Mouse (Mus musculus) left cerebral cortex, adult 8-10 months (tissue): ENCODE measurements around the gene Lck. TPM values are rescaled to one million over a fixed set of nuclear protein-coding genes. Genes with fewer than 3 reads are reported as not detected.

ENCODE experiments used
- DNase-seq, 2 experiments: peaks; one replicate each; pipeline ENCODE4 v3.0.0; 2022; ENCODE audit warnings: low spot score in 2 of 2
- total RNA-seq, 4 experiments: library from RNA; stranded (reverse); gene quantifications; 2 replicates each; pipeline ENCODE4 v1.2.4; 2022

Gene Lck
- 1 to 10 TPM; 2.3 to 4.5 (median 3.8) TPM for total RNA-seq

DNA sequence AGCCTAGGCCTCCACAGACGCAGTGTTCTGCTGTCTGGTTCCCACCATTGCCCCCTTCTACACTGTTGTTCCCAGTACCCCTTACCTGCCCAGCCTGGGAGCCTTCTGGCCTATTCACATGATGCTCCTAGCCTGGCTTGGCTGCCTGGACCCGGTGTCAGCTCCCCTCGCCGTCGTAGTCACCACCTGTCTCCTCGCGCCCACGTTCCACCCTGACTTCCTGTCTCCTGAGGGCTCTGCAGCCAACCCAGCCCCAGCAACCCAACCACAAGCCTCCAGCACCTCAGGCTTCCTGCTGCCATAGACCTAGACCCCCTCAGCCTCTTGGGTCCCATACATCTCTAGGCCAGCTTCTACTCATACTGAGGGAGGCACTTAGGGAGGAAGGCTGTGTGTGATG, at the start of gene Lck:
Gene Lck (minus strand): TSS at position 212 of the 400 bp plus-strand sequence.
- no peak for DNase-seq

DNA sequence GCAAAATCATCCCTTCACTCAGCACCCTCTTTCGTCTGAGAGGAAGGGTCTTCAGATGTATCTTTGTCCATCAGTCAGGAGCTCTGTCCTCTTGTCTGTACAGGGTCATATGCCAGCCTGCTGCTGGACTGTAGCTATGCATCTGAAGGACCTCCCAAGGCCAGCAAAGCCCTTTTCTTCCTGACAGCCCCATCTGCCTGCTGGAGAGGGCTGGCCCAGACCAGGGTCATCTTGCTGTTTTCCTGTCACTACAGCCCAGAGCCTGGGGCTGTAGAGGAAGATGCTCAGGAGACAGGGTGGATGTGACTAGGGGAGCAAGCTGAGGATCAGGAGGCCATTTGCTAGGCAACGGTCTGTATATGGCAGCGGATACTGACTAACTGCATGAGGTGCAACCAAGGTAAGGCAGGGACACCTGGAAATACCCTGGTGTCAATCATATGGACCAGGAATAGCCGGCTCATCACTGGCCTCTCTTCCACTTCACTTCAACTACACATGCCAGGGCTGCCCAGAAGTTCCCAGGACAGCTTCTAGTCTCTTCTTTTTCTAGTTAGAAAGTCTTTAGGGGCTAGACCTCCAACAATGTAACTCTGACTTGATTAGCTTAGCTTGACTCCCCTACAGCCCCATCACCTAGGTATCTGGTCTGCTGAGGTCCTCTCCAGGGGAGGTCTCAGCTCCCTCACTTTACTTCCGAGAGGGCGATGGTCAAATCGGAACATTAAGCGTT, 49.5 kb upstream of the Lck start:
- no peak for DNase-seq

DNA sequence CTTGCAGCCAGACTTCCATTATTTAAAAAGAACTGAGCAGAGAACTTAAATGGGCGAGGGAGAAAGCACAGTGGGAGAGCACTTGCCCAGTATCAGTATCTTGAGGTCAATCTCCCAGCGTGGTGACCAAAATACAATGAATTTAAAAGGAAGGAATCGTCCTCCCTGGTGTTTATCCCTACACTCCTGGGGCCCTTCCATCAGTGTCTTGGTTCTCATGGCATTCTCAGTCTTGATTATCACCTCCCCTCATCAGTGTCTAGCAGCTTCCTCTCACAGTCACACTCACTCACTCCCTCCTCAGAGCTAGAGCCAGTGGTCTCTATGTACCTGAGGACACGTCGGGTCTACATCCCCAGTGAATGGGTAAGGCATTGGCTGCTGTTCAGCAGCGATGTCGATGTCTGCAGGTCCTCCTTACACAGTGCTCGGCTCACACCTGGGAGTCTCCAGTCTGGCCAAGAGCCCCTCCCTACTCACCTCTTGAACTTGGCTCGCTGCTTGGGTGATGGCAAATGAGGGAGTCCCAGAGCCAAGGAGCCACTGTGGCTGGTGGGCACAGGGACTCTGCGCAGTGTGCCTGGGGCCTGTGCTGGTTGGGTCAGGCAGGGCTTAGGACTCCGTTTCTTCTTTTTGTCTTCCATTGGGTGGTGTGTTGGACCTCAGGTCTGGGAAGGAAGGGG, 48.8 kb upstream of the Lck start:
- DNase-seq: no peak

DNA sequence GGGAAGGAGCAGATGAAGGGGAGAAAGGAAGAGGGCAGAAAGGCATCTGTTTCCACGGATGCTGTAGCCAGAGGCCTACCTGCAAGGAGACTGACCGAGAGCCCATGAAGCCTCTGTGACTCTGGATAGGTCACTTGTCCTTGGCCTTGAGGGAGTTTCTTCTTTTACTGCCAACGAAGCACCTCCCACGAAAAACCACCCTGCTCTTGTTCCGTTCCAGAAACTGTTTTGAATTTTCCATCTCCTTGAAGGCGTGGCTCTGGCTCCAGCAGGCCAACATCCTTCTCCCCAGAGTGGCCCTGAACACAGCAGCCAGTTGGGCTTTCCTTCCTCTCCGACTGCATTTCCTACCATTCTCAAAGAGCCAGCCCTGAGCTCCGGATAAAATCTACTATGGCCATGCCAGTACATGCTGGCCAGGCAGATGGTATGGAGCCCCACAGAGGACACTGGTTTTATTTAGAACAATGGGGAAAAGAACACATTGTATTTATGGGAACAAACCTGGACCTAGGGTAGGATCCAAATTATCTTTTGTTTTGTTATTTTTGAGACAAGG, 47.9 kb upstream of the Lck start:
- no peak for DNase-seq

DNA sequence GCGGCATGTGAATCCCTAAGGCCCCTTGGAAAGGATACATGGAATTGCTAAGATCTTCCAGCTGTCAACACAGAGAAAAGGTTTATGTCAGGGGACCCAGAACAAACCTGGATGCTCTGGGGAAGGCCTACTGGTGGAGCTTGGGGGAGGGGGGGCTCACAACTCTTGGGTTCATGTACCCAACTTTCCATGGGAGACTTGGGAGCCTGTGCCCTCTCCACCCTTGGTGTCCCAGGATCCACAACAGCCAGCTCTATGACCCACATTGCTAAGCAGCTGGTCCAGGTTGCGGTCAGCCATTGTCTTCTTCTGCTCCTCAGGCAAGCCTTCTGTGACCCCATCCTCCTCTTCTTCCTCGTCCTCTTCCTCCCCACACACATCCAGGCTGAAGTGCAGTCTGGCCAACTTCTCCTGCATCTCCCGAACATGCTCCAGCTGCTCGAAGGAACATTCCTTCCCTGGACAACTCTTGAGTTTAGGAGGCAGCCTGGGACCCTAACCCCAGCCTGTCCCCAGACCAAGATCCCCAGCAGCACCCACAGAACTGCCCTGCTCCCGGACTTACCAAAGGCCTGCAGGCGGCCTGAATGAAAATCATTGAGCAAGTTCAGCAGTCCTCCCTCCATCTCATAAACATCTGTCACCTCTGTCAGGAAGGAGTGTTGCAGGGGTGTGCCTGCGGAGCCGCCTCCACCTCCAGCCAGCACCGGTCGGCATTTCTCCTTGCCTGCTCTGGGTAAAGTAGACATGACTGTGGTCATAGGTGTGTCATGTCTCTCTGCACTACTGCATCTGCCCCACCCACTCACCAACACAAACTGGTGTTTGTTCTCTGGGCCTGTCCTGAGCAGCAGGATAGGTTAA, 47.2 kb upstream of the Lck start:
- DNase-seq: no peak

DNA sequence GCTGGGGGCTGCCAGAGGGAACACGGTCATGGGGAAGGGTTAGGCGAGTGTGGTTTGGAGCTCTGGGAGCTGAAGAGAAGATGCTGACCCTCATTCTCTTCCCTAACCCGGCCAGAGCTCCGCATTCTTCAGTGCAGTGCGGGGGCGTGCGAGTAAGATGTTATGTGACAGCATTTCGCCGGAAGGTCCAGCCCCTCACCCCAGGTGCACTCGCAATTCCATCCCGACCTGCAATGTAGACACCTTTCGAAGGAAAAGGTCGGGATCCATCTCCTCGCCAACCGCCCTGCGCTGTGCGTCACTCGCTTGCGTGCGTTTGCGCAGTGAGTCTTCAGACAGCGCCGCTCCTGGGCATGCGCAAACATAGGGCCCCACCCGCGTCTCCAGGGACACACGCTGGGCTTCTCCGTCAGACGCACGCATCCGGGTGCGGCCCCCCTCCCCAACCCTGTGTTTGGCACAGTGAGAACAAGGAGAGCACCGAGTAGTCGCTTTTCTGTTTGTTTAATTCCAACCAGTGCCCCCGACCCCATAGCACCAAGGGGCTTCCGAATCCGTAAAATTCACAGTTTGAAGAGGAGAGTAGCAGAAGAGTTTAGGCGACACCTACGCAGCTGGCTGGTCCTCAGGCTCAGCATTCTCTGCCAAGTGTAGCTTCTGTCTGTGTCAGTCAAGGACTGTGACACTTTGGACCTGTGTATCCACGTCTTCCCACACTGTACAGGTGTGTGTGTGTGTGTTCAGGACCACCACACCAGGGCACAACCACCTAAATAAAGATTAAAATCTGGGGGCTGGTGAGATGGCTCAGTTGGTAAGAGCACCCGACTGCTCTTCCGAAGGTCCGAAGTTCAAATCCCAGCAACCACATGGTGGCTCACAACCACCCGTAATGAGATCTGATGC, 45.6 kb upstream of the Lck start, which contains the start of gene Iqcc:
Gene Iqcc (minus strand): TSS at position 314 of the 906 bp plus-strand sequence.
- peak; percentile 92 to 97 for DNase-seq

DNA sequence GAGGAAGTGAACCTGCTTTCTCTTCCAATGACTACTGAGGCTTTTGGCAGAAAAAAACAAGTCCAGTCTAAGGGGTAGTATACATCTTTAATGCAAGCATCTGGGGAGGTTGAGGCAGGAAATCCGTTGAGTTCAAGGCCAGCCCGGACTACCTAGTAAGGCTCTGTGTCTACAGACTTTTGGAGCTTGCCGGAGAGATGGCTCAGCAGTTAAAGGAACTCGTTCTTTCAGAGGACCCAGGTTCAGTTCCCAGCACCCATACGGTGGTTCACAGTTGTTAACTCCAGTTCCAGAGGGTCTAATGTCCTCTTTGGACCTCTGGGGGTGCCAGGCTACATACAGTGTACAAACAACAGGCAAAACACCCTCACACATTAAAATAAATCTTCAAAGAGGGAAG, 44.6 kb upstream of the Lck start:
- DNase-seq: no peak

DNA sequence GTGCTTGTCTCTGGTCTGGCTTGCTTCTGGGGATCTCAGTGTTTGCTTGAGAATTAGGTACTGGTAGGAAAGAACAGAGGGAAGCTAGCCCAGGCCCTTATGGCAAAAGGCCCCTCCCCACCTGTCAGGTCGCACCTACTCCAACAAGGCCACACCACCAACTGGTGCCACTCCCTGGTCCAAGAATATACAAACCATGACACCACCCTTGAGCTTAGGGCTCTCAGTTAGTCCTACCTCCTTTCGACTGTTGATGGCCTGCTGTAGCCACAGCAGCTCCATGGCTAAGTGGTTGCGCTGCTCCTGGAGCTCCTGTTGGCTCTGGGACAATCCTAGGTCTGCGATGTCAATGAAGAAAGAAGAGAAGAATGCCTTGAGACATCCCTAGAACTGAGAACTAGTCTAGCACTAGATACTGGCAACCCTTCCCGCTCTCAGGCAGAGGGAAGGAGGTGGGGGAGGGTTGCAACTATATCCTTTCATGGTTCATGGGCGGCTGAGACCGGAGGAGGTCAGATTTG, 43.7 kb upstream of the Lck start:
- no peak for DNase-seq

DNA sequence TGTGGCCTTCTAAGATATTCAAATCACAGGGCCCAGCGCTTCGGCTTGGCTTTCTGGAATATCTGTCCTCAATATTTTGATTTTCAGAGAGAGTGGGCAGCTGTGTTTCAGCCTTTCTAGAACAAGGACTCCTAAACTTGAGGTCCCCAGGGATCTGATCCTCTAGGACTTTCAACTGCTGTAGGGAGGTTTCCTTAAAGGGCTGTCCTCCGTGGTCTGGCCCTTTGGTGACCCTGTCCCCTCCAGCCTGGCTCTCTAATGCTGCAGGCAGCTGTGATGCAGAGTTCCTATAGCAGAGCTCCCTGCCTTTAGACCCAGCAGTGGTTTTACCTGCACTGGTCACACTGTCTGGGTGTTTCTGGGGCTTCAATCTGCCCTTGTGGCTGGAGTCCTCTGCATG, 43.2 kb upstream of the Lck start:
- DNase-seq: no peak

DNA sequence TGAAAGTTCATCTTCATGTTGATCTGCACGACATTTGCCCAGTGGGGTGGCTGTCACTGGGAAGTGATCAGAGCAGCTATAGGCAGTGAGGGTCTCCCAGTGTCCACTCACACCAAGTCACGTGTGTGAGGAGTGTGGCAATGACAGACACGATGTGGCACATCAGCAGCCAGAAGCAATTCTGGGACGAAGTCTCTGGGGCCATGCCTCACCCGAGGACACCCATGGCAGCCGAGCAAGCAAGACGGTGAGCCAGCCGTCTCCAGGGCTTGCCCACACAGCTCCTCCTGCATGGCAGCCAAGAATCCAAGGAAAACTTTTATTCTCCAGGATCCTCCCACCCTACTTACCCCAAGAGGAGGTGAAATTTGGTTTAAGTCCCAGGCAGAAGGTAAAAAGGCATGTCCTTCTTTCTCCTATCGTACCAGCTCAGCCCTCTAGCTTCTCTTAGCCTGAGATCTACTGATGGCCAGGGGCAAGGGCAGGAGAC, 42.4 kb upstream of the Lck start:
- DNase-seq: no peak

DNA sequence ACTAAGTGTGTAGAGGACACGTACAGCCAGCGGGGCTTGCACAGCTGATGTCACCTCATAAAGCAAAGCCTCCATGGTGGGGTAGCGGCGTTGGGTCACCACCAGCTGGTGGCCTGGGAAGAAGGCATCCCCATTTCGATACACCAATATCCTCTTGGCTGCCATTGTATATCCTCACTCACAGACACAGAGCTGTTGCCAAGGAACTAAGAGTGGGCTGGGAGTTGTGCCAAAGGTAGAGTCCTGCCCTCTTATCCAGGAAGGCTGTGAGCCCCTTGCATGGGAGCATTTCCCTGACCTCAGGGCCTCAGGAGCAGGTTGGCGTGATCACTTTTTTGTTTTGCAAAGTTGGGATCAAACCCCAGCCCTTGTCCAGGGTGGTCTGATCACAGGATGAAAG, 40.7 kb upstream of the Lck start, which contains the start of gene Dcdc2b:
Gene Dcdc2b (minus strand): TSS at position 165 of the 400 bp plus-strand sequence.
- DNase-seq: no peak

DNA sequence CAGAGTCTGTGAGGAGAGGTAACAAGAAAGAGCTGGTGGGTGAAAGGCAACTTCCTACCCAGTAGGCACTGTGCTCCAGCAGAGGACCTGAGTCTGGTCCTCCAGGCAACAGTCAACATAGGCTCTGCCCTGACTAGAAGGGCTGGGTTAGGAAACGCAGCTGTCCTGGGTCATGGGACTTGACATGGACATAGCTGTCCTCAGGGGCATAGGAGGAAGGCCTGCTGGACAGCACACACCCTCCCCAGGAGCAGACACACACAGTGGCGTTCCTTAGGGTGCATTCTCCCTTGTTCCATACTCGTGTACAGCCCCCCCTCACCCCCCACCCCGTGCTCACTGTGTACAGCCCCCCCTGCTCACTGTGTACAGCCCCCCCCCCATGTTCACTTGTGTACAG, 37.0 kb upstream of the Lck start:
- no peak for DNase-seq

DNA sequence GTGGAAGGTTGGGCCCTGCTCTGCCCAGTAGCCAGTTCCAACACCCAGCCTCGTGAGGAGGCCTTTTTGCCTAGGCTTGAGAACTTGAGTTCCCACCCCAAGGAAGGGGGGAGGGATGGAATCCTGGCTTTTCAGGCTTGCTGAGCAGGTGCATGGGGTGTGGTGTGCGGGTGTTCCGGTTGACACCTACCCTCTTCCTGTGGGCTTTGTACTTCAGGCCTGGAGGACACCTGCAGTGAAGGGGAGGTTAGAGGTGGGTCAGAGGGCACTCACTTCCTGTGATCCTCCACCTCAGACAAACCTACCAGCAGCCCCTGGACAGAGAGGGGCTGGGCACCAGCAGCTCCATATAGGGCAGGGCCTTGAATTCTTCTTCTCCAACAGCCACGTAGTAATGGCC, 36.6 kb upstream of the Lck start:
- DNase-seq: no peak

DNA sequence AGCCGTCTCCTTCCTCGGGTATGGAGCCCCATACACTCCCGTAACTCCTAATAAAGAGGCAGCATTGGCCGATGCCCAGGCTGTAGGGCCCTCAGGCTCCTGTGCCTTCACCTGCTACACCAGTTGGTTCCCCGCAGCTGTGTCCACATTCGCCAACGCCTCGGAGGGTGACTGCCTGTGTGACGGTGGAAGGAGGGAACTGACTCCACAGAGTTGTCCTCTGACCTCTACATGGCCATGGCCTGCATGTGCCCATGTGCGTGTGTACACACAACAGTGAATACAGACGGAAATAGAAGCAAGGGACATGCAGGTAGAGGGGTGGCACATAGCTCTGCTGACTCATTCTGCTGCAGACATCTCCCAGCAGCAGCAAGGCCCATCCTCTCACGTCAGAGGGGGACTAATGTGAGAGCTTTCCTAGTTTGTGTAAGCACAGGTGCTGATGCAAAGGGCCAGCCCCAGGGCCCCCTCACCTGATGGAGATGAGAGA, 35.7 kb upstream of the Lck start:
- DNase-seq: no peak

DNA sequence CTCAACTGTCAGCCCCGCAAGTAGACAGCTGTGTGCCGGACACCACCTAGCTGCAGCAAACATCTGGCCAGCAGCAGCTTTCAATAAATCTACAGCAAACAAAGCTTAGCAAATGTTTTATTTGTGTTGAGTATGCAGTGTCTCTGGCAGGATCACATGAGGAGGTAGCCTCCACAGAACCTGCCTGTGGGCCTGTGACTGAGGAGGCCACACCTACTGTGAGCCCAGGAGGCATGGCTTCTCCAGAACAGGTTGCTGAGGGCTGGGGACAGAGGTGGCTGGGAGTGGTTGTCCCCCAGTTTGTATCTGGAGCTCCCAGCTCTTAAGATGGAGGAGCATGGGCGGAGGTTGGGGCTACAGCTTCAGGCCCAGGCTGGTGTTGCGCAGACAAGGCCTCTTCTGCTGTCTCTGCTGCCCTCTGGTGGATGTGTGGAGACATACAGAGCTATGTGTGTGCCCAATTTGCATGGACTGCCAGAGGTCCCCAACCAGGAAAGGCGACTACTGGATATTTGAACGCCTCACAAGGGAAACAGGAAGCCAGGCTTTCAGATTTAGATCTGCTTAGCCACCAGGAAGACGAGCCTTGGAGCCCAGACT, 35.1 kb upstream of the Lck start:
- DNase-seq: peak in 1 of 2 experiments; percentile 71

DNA sequence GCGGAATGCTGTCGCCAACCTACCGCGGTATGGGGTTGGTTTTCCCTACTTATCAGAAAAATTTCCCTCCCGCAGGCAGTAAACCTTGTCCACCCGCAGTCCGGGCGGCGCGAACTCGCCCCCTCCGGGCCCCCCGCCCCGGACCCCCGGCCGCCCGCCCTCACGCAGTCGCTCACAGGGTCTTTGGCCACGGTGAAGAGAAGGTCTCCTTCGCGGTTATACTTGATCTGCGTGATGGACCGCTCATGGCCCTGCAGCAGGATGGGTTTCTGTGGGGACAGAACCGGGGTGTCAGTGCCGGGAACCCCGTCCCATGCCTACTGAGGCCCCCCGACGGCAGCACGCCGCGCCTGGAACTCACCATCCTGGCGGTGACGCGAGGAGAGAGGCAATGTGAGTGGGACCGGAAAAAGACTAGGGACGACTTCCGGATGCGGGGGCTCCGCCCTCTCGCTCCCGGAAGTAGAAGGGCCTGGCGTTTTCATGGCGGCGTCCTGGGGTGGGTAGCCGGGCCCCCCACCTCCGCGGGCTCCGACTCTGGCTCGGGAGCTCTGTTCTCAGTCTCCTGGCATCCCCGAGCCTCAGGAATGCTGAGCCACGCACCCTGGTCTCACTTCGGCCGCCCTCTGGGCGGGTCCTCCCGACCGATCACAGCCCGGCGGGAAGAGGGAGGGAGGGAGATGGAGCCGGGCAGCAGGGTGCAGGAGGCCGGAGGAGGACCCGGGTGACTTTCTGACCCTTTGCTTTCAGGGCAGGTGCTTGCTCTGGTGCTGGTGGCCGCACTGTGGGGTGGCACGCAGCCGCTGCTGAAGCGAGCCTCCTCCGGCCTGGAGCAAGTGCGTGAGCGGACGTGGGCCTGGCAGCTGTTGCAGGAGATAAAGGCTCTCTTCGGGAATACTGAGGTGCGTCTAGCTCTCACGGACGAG, 27.1 kb upstream of the Lck start, which contains the start of the genes Eif3i and Tmem234:
Gene Eif3i (minus strand): TSS at position 416 of the 926 bp plus-strand sequence.
Gene Tmem234 (plus strand): TSS at position 436 of the 926 bp plus-strand sequence.
- peak; percentile 53 to 74 for DNase-seq

DNA sequence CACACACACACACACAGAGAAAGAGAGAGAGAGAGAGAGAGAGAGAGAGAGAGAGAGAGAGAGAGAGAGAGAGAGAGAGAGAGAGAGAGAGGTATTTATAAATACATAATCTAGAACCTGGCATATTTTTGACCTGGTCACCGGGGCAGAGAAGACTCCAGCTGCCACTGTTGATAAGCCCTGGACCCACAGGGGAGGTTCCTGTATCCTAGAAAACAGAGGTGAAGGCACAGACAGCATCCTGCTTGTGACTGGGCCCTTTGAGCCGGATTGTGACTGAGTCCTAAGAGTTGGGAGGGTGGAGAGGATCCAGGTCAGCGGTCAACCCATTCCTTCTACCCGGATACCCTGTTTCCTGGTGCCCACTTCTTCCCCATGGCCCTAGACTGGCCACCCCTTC, 15.4 kb upstream of the Lck start:
- no peak for DNase-seq

DNA sequence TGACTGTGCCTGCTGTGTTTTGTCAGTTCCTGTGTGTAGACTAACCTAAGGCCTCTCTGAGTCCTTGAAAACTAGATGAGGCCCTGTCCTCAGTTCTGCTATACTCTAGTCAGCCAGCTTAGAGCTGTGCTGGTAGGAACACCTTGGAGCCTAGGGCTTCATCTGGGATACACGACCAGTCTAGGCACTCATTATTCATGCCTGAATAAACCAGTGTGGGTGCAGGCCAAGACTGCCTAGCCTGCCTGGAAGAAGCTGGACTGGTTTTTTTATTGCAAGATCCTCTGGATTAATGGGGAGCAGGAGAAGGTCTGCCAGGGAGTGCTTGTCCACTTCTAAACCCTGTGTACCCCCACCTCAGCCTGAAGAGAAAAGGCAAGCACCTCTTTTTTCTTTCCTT, 13.5 kb upstream of the Lck start:
- DNase-seq: no peak
